Mouse (Mus musculus) stomach, postnatal 0 days (tissue): ENCODE measurements around the gene Kcnq4. TPM values are rescaled to one million over a fixed set of nuclear protein-coding genes. Genes with fewer than 3 reads are reported as not detected.

Experiments used
- ATAC-seq: fragments of 200-750 bp; cut with Nextera tagmentation; 2 replicates; pipeline ENCODE4 v1.8.0; 2017; ENCODE audit not compliant: low FRiP score, low TSS enrichment
- DNase-seq: peaks from one replicate; pipeline ENCODE4 v3.0.0-alpha.2; 2016; ENCODE audit warnings: low spot score
- H3K27ac ChIP-seq: fragments of 300-500 bp; sonication (generic); replicated peaks from 2 replicates; pipeline ENCODE4 v1.5.1; 2014; ENCODE audit warnings: mild to moderate bottlenecking, control low read depth
- H3K27me3 ChIP-seq: fragments of 300-500 bp; sonication (generic); 2 replicates; pipeline ENCODE4 v1.6.1; 2014; ENCODE audit warnings: low read length; ENCODE audit not compliant: control insufficient read depth, insufficient read depth
- H3K36me3 ChIP-seq: fragments of 300-500 bp; sonication (generic); 2 replicates; pipeline ENCODE4 v1.6.1; 2014; ENCODE audit warnings: low read length, mixed read lengths; ENCODE audit not compliant: control insufficient read depth, insufficient read depth
- H3K4me1 ChIP-seq: fragments of 300-500 bp; sonication (generic); replicated peaks from 2 replicates; pipeline ENCODE4 v1.6.1; 2014; ENCODE audit warnings: antibody characterized with exemption; ENCODE audit not compliant: control insufficient read depth, insufficient read depth
- H3K4me2 ChIP-seq: fragments of 300-500 bp; sonication (generic); replicated peaks from 2 replicates; pipeline ENCODE4 v1.6.1; 2014; ENCODE audit warnings: low read depth, mild to moderate bottlenecking, control low read depth, moderate library complexity
- H3K4me3 ChIP-seq: fragments of 300-500 bp; sonication (generic); 2 replicates; pipeline ENCODE4 v1.5.1; 2014; ENCODE audit warnings: low read depth, low read length, control low read depth
- H3K9ac ChIP-seq: fragments of 300-500 bp; sonication (generic); 2 replicates; pipeline ENCODE4 v1.6.1; 2014; ENCODE audit warnings: mild to moderate bottlenecking, low read length, control low read depth, mixed read lengths
- H3K9me3 ChIP-seq: fragments of 300-500 bp; sonication (generic); 2 replicates; pipeline ENCODE4 v1.6.1; 2016; ENCODE audit warnings: low read length; ENCODE audit not compliant: control insufficient read depth
- CTCF ChIP-seq: IDR thresholded peaks from 2 replicates; pipeline ENCODE4 v1.5.1; 2016; ENCODE audit warnings: antibody characterized with exemption, low read depth, mild to moderate bottlenecking, moderate library complexity
- EP300 ChIP-seq: optimal IDR thresholded peaks from 2 replicates; pipeline ENCODE3; 2016; ENCODE audit warnings: antibody characterized with exemption
- WGBS: fragments of 180-500 bp; shearing (Covaris S2); extraction: QIAGEN DNeasy Blood & Tissue Kit; methylation state at CpG from one replicate; pipeline ENCODE4 v1.1.7; 2014; 5-methylcytosine and 5-hydroxymethylcytosine counted together
- microRNA counts: library from miRNA; unstranded; fragments of <30 nt; microRNA quantifications from one replicate; lab custom pipeline; 2015
- microRNA-seq: library from miRNA; unstranded; fragments of <30 nt; microRNA quantifications from one replicate; pipeline ENCODE4, GENCODE M21; 2016
- polyA plus RNA-seq: library from polyadenylated mRNA; unstranded; fragments of >200 nt; fragmentation: Nextera tagmentation; extraction: Ambion mirVana; gene quantifications from 2 replicates; pipeline ENCODE4 v1.2.1, GENCODE M21; 2015

Kcnq4 gene
- polyA plus RNA-seq, 1 experiment from 2014 or later = 2.2 TPM

DNA sequence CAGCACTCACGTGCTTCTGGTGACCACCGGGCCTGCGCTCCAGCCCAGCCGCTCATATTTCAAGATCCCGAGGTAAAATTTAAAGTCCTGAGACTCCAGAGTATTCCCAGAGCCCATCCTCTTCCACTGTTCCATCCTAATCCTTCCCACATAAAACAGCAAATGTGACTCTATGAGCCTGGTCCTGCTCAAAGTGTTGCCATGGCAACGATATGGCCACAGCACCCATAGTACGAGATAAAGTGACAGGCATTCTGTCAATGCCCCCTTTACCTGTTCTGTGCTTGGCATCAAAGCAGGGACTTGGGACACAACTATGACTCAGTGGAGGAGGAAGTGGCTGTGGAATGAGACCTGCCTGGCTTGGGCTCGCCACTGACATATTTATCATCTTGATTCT is 92.5 kb downstream of the Kcnq4 start:
- H3K9me3 ChIP-seq = no peaks in the 10 kb centered on the region
- no peak for TF ChIP-seq EP300
- no peak for TF ChIP-seq CTCF
- no peaks in the 10 kb centered on the region for H3K27me3 ChIP-seq
- H3K9ac ChIP-seq = no peak overlapping the region
- no peak overlapping the region for H3K4me3 ChIP-seq
- ATAC-seq = peak; percentile 32; the same call in 1 of the 2 replicates
- H3K36me3 ChIP-seq = no peaks in the 10 kb centered on the region
- H3K4me1 ChIP-seq = no peaks in the 10 kb centered on the region
- WGBS = 66% methylated on average over 8 of the region's 8 CpGs
- H3K4me2 ChIP-seq = no peak overlapping the region
- DNase-seq = no peak
- H3K27ac ChIP-seq = no peak overlapping the region

- peak overlapping the region; percentile 39 for H3K4me3 ChIP-seq
- no peak for ATAC-seq
- no peaks in the 10 kb centered on the region for H3K4me1 ChIP-seq
- H3K9me3 ChIP-seq = no peaks in the 10 kb centered on the region
- TF ChIP-seq EP300 (no peak), CTCF (no peak)
- no peak overlapping the region for H3K27ac ChIP-seq
- WGBS = 19% methylated on average over 7 of the region's 7 CpGs
- no peak for DNase-seq
- no peaks in the 10 kb centered on the region for H3K36me3 ChIP-seq
- H3K27me3 ChIP-seq = no peaks in the 10 kb centered on the region
- H3K4me2 ChIP-seq = peak overlapping the region; percentile 66
- no peak overlapping the region for H3K9ac ChIP-seq
Measured at GRCm38 (mm10) chr4:120650208-120650592, 98.2 kb downstream of the Kcnq4 start.

DNA sequence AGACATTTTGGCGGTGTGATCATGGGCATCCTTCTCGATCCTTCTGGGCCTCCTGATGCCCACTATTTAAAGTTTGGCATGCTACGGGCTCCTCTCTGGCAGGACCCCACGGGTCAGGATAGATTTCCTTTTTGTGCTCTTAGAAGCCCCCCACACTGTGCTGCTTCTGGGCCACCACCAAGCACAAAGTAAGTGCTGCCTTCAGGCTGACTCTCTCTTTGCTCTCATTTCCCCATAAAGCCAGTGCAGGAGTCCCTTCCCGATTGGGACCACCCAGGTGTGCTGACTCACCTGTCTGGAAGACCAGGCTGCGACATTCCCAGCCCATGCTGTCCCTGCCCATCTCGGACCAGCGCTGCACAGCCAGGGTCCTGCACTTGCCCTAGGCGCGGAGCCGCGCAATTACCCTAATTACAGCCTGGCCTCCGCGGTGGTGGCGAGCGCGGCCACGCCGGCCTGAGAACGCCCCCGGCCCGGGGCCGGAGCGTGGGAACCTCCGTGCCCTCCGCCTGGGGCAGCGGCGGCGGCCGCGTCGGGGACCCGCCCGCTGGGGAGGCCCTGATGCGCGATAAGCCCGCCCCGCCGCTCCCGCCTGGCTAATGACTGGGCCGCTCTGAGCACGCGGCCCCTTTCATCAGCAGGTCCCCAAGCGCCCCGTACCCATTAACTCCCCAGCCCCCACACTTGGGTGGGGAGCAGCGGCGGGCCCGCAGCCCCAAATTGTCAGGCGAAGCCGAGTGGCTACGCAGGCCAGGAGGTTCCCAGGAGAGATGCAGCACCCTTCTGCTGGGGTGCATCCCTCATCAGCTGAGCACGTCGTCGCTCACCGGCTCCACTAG is 98.8 kb downstream of the Kcnq4 start:
- peak; percentile 42 for DNase-seq
- no peak for ATAC-seq
- 6% methylated on average over 46 of the region's 55 CpGs for WGBS

More for the DNA sequence above, 98.8 kb downstream of the Kcnq4 start:
- no peaks in the 10 kb centered on the region for H3K4me1 ChIP-seq
- H3K27ac ChIP-seq = no peak overlapping the region
- peak overlapping the region; percentile 31; the same call in 1 of the 2 replicates for H3K9ac ChIP-seq
- TF ChIP-seq EP300 (no peak), CTCF (no peak)
- H3K4me2 ChIP-seq = peak overlapping the region; percentile 66
- H3K36me3 ChIP-seq = no peaks in the 10 kb centered on the region
- no peaks in the 10 kb centered on the region for H3K9me3 ChIP-seq
- H3K4me3 ChIP-seq = peak overlapping the region; percentile 39
- H3K27me3 ChIP-seq = no peaks in the 10 kb centered on the region

MicroRNAs within 50 kb of the gene (microRNA counts, 519-probe panel; counts per million panel counts)
- microRNA mmu-miR-30e (lab: Ali Mortazavi, UCI) = 4,858 counts per million, percentile 52 among the panel's probes with 10 or more counts

Small RNA genes lying within 50 kb of the gene (microRNA-seq; reads per million reads assigned to microRNA genes)
- gene Mir30c-1 (34.7 reads per million, percentile 32 among the genes with 10 or more reads in this experiment), gene Mir30e (not detected), gene Mir30f (not detected)

Other genes starting within 250 kb of the Kcnq4 start
- gene Slfnl1, start 216.4 kb downstream of the Kcnq4 start, polyA plus RNA-seq = 0.07 TPM in 1 of 2 replicates, not detected in the other
- gene Ctps, start 178.3 kb downstream of the Kcnq4 start, polyA plus RNA-seq = 30.9 and 34.1 TPM in 2 replicates
- not detected in 2 replicates for gene Gm8439, start 159.9 kb downstream of the Kcnq4 start, polyA plus RNA-seq
- gene Cited4, start 82.0 kb downstream of the Kcnq4 start, polyA plus RNA-seq = 29.8 and 31.8 TPM in 2 replicates
- gene Nfyc, start 83.0 kb upstream of the Kcnq4 start, polyA plus RNA-seq = 44.8 and 47.6 TPM in 2 replicates
- 0.70 and 0.92 TPM in 2 replicates for gene Rims3, start 106.2 kb upstream of the Kcnq4 start, polyA plus RNA-seq
- gene Exo5, start 176.4 kb upstream of the Kcnq4 start, polyA plus RNA-seq = 10.2 and 10.4 TPM in 2 replicates
- 1.9 and 2.3 TPM in 2 replicates for gene Zfp69, start 203.1 kb upstream of the Kcnq4 start, polyA plus RNA-seq